Mouse (Mus musculus): Measurements from ENCODE around the gene Ppp1r18.

DNA sequence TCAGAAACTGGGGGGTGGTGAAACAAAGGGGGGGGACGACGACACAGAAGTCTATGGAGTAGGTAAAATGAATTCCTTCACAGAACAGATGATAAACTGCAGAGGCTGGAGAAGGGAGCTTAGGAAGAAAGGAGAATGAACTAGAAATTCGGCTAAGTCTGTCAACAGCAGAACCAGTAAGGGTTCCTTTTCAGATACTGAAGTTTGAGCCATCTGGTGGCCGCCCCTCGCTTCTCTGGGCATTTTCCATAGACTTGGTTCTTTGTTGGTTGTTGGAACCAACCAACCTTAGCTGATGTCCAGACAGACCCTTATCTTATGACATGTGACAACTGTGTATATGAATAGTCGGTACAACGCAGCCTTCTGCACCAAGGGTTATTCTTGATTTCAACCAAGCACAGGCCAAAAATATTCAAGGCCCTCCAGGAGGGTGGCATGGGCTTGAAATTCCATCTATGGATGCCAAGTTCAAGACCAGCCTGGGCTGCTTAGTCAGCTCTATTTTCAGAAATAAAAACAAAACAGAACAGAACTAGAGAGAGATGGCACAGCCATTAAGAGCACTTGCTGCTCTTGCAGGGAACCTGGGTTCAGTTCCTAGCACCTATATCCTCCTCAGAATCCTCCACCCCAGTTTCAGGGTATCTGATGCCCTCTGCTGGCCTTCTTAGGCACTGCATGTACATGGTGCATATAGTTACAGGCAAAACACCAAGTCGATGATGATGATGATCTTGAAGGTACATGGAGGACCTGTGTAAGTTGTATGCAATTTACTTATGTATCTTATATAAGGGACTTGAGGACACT is 5.7 kb downstream of the Ppp1r18 start:
- TF ChIP-seq CTCF (IDR thresholded peaks at IDR 0.05; ENCODE audit: extremely low read depth, insufficient read depth, low read length) (peak; percentile 20; the same call in 1 of the 2 replicates), POLR2A (IDR thresholded peaks at IDR 0.05; ENCODE audit: extremely low read depth, insufficient read depth, low read length) (no peak)

All from cortical plate, adult 2 months (tissue).